Mouse (Mus musculus) kidney, adult 9 months (tissue): ENCODE measurements around the gene Olfr160.
A peak's percentile ranks its signal among the peaks of the same experiment; 100 is the strongest.

Source experiments
- DNase-seq: peaks from one replicate; pipeline ENCODE4 v3.0.0; 2022

The Olfr160 gene

DNA sequence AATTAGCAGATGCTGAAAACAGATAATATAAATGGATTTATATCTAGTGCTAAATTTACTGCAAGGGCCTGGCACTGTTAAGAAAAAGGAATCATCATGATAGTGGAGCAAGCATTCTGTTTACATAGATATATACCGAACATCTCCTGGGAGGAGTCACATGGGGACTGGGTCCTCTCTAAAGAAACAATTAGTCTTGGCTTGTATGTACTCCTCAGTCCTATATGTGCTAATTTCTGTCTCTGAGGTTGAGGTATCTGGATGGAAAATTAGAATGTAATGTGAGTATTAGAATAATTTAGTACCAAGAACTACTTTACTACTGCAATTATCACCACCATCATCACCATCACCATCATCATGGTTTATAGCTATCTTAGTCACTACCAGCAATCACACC, at the start of gene Olfr160:
Olfr160 (minus strand) TSS at position 101 of the 400 bp plus-strand sequence.
- DNase-seq, result no peak

DNA sequence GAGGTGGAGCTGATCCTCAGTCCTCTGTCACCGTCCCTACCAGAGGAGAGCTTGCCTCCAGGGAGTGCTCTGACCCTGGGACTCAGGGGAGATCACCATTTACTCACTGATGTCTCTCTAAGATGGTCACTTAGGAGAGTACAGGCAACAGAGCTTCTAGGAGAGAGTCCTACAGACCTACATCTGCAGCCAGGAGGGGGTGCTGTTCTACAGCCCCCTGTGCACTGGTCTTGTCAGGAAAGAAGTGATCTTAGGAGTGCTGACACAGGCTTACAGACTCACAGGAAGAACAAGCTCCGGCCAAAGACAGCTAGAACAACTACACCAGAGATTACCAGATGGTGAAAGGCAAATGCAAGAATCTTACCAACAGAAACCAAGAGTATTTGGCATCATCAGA, 46.5 kb upstream of the Olfr160 start:
- DNase-seq, result no peak

DNA sequence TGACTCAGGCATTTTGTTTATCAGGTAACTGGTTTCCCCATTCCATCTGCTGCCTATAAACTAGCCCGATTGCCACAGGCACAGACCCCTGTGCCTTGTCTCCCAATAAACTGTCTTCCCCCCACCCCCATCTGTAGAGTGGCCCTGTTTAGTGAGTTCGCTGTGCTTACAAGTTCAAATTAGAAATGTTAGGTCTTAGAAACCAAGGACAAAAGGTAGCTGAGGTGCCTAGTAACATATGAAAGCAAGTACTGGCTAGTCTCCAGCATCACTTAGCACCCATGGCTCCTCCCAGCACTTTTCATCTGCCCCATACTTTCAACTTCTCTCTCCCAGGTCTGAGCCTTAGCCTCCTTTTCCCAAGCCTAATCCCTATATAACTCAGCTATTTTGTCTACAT, 45.7 kb upstream of the Olfr160 start:
- DNase-seq, result no peak

DNA sequence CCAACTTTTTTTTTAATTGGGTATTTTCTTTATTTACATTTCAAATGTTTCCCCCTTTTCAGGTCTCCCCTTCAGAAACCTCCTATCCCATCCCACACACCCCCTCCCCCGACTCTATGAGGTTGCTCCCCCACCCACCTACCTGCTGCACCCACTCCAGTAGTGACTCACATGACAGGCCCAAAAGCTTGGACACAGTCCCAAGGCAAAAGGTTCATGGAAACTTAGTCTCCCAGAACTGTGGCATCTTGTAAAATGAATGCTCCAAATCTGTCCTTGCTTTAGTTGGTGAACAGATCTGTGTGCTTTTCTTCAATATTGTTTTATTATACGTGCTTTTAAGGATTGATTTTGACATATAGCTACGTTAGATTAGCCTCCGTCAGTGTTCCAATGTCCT, 36.0 kb upstream of the Olfr160 start:
- no peak for DNase-seq

DNA sequence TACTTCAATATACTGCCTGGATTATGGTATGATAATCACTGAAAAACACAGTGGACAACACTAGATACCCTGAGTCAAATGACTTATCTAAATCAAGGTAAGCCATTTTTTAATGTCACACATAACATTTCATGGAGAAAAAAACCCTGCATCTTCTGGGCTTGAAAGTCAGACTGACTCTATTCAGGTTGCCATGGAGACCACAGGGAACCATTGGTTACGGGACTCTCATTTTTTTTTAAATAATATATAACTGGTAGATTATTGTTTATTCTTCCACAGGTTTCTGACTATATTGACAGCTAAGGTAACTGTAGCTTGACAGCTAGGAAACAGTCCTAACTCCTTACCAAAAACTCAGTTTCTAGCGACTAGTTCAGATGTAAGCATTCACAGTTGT, 35.4 kb upstream of the Olfr160 start:
- no peak for DNase-seq

DNA sequence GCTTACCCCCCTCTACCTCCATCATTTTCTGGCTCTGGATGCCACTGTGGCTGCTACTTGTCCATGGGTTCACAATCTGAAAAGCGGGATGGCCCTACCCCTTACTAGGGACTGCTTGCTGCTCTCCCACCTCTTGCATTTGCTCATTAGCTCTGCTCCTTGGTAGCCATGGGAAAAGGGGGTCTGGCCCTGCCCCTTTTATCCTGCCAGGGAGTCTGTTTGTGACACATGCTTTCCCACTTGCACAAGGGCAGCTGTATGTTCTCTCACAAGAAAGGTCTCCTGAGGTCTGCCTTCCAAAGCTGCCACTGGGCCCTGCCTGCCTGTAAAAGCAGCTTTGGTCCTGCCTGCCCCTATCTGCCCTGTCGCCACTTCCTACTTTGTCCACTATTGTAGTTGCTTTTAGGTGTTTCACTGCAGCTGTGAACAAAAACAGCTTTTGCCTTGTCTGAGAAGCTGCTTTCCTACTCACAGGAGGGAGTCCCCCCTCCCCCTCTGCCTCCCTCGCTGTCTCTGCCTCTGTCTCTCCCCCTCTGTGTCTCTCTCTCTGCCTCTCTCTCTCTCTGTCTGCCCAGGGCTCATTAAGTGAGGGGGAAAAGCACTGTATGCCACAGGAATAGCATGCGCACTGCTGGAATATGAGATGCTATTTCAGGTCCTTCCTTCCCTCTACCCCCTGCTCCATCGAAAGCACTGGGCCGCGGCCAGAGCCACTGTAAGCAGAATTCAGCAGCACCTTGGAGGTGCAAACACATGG, 34.4 kb upstream of the Olfr160 start:
- DNase-seq, result no peak

DNA sequence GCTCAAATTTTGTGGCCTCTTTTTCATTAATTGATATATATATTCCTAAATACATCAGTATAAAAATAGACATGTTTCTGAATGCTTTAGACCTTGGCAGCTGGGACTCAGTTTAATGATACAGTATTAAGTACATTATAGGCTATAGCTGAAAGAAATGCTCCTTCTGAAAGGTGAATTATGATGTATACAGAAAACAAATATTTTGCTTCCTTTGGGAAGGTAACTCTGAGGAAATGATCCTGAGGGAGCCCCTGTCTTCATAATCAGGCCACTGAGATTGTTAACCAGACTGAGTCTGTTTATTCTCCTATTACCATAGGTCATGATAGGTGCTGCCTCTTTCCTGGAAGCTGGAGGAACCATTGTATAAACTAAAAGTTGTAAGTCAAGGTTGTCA, 28.8 kb upstream of the Olfr160 start, which contains the start of gene Olfr874:
Olfr874 (plus strand) TSS at position 301 of the 400 bp plus-strand sequence.
- no peak for DNase-seq

DNA sequence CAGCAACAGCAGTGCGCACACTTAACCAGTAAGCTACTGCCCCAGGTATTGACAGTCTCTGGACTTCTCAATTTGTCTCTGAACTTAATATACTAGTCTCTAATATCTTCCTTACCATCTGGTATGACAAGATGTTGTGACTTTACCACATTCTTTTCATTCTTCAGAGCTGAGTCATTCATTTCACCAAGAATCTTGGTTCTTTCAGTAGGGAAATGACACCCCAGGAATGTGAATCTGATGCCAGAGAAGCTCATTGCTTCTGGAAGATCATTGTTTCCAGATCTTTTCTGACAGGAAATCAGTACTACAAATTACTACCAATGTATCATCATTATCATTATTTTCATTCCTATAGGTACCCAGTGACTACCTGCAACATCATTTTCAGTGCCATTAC, 18.3 kb upstream of the Olfr160 start:
- DNase-seq, result no peak

DNA sequence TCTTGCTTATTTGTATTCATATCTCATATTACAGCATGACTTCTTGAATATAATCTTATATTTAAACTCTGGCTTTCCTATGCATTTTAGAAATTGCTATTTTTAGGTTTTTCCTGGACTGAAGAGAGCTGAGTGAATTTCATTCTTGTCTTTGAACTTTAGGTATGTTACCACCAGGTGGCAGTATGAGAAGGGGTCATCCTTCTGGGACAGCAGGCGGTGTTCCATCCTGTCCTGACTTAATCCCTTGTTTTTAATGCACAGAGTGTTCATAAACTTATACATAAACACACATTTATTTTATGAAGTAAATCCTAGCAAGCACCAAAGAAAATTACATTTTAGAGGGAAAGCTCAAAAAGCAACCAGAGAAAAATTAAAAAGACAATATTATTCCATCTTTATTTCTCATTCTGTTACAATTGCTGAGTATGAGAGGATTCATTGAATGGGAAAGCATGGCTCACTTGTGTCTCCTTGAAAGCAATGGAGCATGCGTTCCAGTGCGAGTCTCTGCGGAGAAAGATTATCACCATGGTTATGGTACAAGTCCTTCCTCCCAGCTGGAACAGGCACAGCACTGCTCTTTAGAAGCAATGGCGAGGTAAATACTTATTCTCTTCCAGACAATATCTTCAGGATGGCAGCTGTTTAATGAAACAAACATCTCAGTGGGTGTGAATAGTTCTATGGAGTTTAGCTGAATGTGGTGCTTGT, 25.9 kb downstream of the Olfr160 start:
- DNase-seq, result peak; percentile 14

DNA sequence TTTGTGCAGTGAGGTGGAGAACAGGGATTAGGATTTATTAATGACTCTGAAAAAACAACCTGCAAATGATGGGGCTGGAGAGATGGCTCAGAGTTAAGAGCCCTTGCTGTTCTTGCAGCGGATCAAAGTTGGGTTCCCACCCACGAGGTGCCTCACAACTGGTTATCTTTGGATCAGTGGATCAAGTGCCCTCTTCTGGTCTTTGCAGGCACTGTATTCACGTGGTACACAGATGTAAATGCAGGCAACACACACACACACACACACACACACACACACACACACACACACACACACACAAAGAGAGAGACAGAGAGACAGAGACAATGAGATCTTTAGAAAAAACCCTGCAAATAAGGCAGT, 28.1 kb downstream of the Olfr160 start:
- no peak for DNase-seq

DNA sequence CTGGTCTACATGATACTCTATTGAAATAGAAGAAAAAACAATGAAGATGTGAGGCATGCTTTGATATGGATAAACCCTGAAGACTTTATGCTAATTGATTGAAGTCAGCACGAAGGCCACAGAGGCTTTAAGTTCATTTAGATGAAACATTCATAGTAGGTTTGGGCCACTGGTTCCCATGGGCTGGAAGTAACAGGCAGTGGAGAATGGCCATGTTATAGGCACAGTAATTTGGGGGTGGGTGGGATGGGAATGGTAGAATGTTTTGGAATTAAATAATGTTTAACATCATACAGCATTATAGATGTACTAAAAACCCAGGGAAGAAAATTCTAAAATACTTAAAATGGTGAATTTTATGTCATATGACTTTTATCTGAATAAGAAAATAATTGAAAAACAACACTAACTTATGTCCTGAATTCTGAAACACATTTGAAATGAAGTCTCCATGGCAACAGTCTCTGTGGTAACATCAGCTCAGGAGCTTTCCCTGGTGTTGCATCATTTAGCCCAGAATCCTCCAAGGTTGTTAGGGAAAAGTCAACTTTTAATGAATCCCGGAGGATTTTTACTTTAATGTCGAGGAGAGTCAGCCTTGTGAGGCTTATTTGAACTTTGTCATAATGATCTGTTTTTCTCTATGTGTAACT, 28.6 kb downstream of the Olfr160 start:
- no peak for DNase-seq

DNA sequence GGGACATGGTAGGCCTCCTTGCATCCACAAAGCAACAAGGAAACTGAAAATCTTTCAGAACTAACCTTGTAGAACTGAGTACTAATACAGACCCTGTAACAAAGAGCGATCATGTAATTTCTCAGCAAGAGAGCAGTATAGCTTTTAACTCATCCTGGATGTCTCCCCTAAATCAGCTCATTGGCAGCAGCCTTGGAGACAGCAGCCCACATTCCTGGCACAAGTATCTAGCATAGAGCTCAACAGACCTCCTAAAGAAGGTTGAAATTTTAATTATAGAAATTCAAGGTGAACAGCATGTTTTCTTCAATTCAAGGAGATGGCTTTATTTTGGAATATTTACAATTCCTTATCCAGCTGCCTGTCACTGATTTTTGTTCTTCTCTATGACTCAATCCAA, 34.9 kb downstream of the Olfr160 start:
- no peak for DNase-seq

DNA sequence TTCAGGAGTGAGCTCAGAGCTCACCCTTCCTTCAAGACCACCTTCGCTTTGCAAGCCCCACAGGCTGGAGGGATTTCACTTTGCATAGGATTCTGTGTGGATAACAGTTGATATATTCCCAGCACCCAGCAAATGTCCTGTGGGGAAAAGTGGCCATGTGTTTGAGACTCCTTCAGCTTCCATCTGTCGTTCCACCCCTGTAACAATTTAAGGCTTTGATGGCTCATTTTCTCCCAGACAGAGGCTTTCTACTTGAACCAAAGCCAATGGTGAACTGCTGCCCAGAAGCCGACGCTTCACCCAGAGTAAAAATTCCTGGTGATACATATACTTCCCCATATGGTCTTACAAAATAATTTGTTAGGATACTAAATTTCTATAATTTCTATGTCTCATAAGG, 40.8 kb downstream of the Olfr160 start:
- DNase-seq, result no peak

DNA sequence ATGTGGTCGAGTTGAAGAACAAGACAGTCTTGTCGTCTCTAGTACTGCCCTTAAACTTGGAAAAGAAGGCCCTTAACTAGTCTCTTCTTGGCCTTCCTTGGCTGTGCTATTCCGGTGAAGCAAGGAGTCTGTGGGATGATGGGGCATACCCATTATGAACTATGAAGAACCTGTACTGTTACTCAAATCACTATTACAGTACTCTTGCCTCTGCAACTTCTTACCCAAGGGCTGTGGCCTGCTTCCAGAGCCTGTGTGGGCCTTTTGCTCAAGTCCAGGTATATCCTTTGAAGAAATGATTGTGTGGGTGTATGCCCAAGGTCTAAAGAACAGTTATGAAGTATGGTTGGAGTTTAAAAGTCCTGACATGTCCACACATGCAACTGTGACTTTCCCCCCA, 45.8 kb downstream of the Olfr160 start:
- no peak for DNase-seq

DNA sequence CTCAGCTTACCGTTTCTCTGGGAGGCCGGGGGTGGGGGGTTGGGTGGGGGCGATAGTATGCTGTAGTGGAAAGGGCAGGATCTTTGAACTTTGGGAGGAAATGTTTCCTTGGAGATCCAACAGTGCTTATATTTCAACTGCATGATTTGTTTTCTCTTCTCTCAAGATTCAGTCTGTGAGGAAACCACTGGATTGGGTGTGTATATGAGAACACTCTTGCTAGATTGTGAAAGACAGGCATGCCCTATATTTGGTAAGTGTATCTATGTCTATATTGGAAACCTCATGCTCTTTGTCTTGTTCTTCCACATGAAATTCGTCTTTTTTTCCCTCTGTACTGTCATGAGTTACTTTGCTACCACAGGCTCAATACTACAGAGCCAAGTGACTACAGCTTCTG, 46.4 kb downstream of the Olfr160 start:
- no peak for DNase-seq

DNA sequence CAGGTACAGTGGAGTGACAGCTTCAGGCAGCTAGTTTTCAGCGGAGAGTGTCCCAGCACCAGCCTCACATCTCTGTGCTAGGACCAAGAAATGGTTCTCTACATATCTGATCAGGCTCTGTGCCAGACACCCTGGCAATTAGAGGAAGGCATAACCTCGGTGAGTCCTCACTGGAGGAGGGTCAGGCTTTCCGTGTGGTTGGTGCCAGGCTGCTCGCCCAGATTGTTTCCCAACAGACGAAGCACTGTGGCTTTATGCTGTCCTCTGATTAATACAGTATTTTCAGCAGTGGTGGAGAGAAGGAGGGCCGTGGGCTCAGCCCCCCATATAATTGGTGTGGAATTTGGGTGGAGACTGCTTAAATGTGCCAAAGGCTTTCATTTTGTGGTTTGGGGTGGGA, 46.9 kb downstream of the Olfr160 start, which contains the start of gene Panx3:
Panx3 (minus strand) TSS at position 121 of the 400 bp plus-strand sequence.
- DNase-seq, result no peak

DNA sequence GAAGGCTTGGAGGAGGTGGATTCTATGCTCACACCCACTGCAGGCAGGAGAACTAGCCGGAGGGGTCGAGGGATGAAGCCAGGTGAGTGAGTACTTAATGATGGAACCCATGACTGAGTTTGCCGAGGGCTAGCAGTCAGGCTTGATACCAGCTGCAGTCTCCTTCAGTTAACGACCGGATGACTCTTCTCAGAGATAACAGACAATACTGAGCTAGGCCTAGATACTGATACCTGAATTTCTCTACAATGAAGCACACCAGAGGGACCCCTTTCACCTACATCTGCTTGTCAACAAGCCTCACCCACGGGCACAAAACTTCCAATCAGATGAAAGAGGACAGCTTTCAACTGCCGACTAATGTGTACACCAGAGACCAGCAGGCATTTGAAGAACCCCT, 50.0 kb downstream of the Olfr160 start:
- DNase-seq, result no peak

DNA sequence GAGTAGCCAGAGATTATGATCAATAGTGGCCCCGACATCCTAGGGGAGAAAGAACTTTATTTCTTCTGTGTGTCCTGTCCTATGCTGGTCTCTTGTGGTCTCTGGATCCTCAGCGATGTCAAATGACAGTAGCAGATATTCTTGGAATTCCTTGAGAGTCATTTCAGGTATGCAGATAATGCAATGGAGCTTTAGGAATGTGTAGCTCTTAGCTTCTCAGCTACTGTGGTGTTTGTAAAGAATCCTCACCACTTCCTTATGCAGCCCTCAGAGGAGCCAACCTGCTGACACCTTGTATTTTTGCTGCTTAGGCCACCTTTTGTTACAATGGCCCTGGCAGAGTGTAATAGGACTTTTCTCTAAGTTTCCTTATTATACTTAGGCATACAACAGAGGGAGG, 51.4 kb downstream of the Olfr160 start:
- no peak for DNase-seq

DNA sequence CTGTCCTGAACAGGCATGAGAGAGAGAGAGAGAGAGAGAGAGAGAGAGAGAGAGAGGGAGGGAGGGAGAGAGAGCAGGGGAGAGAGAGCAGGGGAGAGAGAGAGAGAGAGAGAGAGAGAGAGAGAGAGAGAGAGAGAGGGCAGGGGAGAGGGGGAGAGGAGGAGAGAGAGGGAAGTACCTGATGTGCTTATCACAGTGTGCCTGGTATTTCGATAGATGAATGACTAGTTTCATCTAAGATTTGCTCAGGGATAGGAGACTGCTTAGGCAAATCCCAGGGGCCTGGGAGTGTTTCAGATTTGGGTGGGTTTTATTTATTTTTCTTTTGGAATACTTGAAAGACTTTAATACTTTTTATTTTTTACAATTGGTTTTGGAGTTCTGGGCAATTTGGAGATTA, 52.8 kb downstream of the Olfr160 start:
- DNase-seq, result no peak

DNA sequence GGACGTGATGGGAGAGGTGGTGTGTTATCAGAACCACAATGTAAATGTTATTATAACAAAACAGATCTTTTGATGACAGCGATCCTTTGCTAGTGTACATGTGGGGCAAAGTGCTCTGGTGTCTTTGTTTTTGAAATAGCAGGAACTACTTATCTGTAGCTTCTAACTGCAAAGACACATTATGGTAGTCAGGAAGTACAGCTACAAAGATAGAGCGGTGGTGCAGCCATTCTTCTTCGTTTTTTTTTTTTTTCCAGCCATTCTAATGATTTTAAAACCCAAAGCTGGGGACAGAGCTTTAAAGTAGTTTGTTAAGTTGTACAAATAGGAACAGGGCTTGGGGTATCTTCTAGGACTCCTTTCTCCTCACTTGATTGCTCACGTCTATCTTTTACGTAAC, 56.6 kb downstream of the Olfr160 start:
- no peak for DNase-seq
